Mouse (Mus musculus): ENCODE measurements around the gene Tnfrsf8.

GRCm38 (mm10) chr4:145313966-145314365 is 998 bp downstream of the Tnfrsf8 start:
- TF ChIP-seq CTCF (IDR thresholded peaks at IDR 0.05; ENCODE audit: extremely low read depth, insufficient read depth, low read length) (no peak), POLR2A (IDR thresholded peaks at IDR 0.05; ENCODE audit: extremely low read depth, insufficient read depth, low read length) (no peak)

Measured in cortical plate, adult 2 months (tissue).